Mouse (Mus musculus) lung, postnatal 4 days (tissue): ENCODE data around the gene Atp5f1.

ENCODE experiments used
- DNase-seq, 2 experiments: peaks; one replicate each; pipeline ENCODE4 v3.0.0; 2021

Atp5f1 gene

DNA sequence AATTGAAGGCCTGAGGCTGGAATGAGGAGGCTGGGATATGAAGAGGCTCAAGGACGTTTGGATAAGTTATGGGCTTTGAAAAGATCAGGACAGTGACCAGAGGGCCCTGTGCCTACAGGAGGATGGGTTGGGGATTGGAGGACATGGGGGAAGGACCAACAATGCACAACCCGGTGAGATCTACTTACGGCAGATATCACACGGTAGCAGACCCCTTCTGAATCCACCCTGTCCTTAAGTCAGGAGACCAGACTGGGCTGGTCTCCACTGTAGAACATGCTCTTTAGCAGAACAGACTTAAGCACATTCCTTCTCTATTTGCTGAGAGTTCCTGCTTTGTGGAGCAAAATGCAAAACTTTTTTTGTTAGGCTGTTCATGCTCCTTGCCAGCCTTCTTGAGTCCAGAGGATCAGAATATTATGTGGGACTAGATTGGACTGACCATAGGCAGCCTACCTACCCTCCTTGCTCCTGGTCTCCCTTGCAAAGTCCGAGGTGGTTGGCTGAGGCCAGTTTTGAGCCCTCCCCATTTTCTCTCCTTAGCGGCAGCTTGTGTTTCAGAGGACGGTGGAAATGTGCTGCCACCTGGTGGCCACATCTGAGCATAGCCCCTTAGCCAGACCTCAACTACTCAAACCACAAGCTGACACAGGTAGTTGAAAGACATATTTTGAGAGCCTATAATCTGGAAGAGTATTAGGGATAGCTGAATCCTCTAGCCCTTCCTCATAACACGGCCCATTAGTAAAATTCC is 60.3 kb downstream of the Atp5f1 start:
- peak; percentile 85 to 89 for DNase-seq

DNA sequence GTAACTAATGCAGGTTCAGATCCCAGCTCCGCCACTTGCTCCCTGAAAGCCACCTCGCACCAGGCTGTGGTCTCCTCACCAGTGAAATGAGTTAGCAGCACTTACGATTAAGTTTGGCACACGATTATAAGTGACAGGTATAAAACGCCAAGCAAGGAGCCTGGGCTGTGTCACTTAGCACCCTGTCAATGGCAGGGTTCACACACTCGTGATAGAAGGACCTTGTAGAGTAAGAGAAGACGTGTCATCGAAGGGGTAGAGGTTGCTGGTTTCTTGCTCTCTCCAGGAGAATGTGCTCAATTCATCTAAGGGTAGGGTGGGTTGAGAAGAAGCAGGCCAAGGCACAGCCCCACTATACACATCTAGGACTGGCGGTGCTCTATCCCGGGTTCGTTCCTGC is 61.0 kb downstream of the Atp5f1 start:
- no peak for DNase-seq

DNA sequence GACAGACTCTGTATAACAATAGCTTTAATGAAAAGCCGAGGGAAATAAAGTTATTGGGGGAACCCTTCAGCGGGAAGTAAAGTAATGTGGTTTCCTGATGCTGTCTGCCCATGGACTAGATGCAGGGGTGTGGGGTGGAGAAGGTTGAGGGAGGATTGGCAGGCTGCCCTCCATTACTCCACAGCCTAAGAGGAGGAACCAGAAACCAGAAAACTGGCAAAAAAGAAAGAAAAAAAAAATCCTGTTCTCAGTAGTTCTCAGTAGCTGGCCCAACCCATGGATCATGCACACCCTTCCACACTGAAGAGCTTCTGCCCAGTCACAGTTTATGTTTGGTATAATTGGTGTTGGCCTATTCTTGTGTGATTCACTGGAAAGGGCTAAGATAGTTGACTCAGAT is 61.6 kb downstream of the Atp5f1 start:
- peak; percentile 44 to 58 for DNase-seq

DNA sequence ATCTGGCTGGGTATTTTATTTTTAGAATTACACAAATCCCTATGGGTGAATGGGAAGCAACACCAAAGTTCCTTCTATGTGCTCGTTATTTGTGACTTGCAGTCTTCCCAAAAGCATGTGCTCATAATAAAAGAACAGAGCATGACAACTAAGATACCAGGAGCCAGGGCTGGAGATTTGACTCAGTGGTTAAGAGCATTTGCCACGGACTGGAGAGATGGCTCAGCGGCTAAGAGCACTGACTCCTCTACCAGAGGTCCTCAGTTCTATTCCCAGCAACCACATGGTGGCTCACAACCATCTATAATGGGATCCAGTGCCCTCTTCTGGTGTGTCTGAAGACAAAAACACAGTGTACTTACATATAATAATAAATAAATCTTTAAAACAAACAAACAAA is 63.1 kb downstream of the Atp5f1 start:
- no peak for DNase-seq

DNA sequence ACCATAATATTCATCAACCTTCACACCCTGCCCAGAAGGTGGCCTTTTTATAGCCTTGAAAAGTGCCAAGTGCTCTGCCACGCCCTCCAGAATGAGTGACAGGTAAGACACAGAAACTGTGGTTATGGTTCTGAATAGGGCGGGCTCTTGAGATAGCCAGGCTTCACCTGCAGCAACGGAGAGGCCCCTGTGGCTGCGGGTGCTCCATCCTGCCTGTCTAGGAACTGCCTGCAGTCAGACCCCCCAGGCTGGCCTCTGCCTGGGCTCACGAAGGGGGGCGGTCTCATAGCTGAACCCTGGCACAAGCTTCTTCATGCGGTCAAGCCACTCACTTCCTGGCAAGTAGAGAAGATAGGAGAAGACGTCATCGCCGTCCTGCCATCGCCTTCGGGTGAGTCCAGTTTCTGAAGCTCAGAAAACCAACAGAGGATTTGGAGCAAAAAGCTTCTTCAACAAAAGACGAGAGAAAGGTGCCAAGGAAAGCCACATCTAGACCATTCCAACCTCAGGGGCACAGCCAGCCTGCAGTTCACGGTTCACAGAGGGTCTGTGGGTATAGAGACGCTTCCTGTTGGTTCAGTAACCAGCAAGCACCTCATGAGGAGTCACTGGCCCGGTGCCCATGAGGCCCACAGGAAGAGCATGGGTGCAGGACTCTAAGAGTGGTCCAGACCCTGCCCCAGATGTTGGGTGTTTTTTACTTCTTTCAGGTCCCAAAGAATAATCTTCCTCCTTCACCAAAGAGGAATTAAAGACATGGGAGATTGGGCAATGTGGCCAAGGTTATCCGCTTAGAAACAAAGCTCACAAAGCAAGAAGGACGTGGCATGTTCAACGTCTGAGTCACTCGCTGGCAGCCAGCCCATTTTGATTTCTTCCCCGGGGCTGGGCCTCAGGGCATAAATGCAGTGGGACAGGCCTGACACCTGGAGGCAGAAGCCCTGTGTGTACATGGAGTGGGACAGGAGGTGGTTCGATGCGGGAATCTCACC is 65.0 kb downstream of the Atp5f1 start:
- peak; percentile 95 to 96 for DNase-seq

DNA sequence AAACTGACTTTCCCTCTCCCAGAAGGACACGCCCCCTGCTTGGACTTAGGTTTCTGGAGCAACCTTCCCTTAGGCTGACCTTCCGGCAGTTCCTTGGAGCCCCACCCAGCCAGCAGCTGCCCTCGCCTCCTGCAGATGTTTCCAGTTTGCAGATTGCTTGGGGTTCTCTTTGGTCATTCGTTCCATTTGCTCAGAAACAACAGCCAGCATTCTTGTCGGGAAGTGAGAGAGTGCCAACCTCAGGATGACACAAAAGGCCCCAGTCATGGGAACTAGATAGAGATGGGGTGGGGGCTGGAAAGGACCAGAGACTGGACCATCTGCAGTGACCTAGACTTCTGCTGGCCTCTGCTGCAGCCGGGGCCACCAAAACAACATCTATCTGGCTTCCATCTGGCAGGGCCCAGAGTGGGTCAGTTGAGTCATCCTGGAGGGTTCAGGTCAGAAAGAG is 65.9 kb downstream of the Atp5f1 start:
- DNase-seq: peak; percentile 65 to 67
